Mouse (Mus musculus) testis, adult 2 months (tissue): ENCODE measurements around the gene Suco. TPM values are rescaled to one million over a fixed set of nuclear protein-coding genes. Genes with fewer than 3 reads are reported as not detected.
A peak's percentile ranks its signal among the peaks of the same experiment; 100 is the strongest.

Experiments used
- H3K27ac ChIP-seq: fragments of 200-500 bp; 2 replicates; pipeline ENCODE4 v1.5.1; 2012; ENCODE audit warnings: low read depth, low read length; ENCODE audit not compliant: control insufficient read depth, insufficient read depth
- H3K27me3 ChIP-seq: fragments of 200-500 bp; 2 replicates; pipeline ENCODE4 v1.6.1; 2012; ENCODE audit warnings: mild to moderate bottlenecking, low read length, moderate library complexity; ENCODE audit not compliant: control insufficient read depth, insufficient read depth
- H3K36me3 ChIP-seq: fragments of 200-500 bp; 2 replicates; pipeline ENCODE4 v1.6.1; 2012; ENCODE audit warnings: mild to moderate bottlenecking, low read length; ENCODE audit not compliant: control insufficient read depth, insufficient read depth
- H3K4me1 ChIP-seq: fragments of 200-500 bp; 2 replicates; pipeline ENCODE4 v1.6.1; 2012; ENCODE audit warnings: low read length; ENCODE audit not compliant: control insufficient read depth, insufficient read depth
- H3K4me3 ChIP-seq: fragments of 200-500 bp; 2 replicates; pipeline ENCODE4 v1.5.1; 2012; ENCODE audit warnings: low read depth, mild to moderate bottlenecking, low read length, moderate library complexity, mixed read lengths; ENCODE audit not compliant: control insufficient read depth
- CTCF ChIP-seq: fragments of 200-500 bp; IDR thresholded peaks from 2 replicates; pipeline ENCODE4 v1.5.1; 2012; ENCODE audit warnings: low read depth, mild to moderate bottlenecking, inconsistent platforms, low read length, moderate library complexity; ENCODE audit not compliant: control insufficient read depth, insufficient read depth, insufficient replicate concordance
- POLR2A ChIP-seq: fragments of 200-500 bp; IDR thresholded peaks from 2 replicates; pipeline ENCODE4 v1.6.1; 2012; ENCODE audit warnings: low read depth, mild to moderate bottlenecking, inconsistent platforms, low read length, moderate library complexity; ENCODE audit not compliant: control insufficient read depth
- polyA plus RNA-seq: library from polyadenylated mRNA; depleted of rRNA; stranded (reverse); fragments of >200 nt; gene quantifications from 2 replicates; pipeline ENCODE4 v1.2.3, GENCODE M21; 2012

Suco gene
- polyA plus RNA-seq, 1 experiment = 25.4 TPM

DNA sequence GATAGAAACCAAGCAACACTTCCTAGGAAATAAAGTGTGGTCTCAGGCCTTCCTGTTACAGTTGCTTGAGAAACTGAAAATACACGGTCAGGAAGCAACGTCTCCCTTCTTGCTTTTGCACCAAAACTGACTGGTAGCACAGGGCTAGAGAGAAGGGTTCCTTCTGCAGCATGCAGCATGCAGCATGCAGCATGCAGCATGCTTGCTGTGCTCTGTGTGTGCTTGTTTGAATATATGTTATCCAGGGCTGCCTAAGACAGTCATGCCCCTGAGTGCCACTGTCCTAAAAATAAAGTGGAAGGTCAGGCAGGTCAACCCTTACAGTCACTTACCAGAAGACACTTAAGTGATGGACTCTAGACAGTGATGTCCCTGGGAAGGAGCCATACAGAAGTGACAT, 17.6 kb upstream of the Suco start:
- TF ChIP-seq POLR2A (no peak), CTCF (no peak)
- 0 out of 2 replicates have a peak, but pooled peaks cover 2% of the 10 kb centered on the region for H3K4me1 ChIP-seq
- no peak overlapping the region for H3K27ac ChIP-seq
- H3K4me3 ChIP-seq = no peak overlapping the region; the same call in 1 of the 2 replicates
- H3K36me3 ChIP-seq = no peaks in the 10 kb centered on the region
- H3K27me3 ChIP-seq = no peaks in the 10 kb centered on the region

DNA sequence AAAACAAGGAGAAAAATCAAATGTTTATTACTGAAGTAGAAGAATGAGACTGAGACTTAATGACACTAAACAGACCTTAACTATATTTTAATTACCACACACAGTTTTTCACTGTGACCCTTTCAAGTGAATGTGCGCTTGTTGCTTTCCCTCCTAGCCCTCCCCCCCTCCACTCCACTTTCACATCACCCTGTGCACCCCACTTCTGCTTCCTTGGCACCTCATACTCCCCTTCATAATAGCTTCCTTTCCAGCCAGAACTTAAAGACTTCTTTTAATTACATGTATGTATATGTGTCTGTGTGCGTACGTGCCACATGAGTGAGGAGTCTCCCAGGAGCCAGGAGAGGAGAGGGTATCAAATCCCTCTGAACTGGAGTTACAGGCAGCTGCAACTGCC, 12.3 kb upstream of the Suco start:
- Histone ChIP-seq H3K27ac (no peak overlapping the region), H3K36me3 (no peaks in the 10 kb centered on the region), H3K27me3 (no peaks in the 10 kb centered on the region), H3K4me3 (no peak overlapping the region), H3K4me1 (no peaks in the 10 kb centered on the region)
- TF ChIP-seq POLR2A (no peak), CTCF (no peak)

DNA sequence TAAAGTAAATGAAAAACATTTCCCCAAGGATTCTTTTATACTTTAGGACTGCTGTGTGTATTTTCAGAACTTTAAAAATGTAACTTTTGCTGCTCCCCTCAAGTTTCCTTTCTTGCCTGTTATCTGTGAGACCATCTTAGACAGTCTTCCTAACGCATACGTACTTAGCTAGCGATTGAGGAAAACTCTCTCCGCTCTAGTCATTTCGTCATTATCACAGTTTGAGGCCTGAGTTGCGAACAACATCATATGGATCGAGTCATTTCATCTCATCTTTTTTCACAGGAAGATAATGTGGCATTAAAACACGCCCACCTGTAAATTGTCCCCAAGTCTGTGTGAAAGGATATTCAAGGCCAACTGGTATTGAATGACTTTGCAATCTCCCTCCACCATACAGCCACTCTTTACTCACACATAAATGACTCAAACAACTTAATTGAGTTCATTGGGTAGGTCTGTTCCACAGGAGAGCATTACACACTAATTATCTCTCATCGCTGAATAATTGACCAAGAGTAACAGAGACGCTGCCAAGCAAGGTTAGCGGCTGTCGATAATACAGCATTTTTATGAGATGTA, 11.3 kb upstream of the Suco start:
- no peaks in the 10 kb centered on the region for H3K4me1 ChIP-seq
- TF ChIP-seq CTCF (no peak), POLR2A (no peak)
- H3K27ac ChIP-seq = no peak overlapping the region
- no peak overlapping the region for H3K4me3 ChIP-seq
- H3K27me3 ChIP-seq = no peaks in the 10 kb centered on the region
- H3K36me3 ChIP-seq = no peaks in the 10 kb centered on the region

DNA sequence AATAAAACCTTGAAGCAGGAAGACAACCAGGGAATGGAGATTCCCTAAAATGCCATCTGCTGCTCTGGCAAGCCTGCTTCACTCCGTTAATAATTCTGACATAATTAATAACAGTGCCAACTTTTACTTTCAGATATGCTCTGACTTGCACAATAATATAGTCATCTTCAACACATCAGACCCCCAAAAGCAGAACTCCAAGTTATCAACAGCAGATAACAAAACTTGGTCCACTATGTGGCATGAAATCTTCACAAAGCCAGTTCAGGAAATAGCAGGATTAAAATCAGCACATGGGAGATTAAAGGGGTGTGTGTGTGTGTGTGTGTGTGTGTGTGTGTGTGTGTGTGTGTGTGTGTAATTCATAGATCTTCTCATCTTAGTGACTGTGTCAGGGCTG, 9.3 kb upstream of the Suco start:
- Histone ChIP-seq H3K27me3 (no peaks in the 10 kb centered on the region), H3K36me3 (no peaks in the 10 kb centered on the region), H3K4me3 (no peak overlapping the region), H3K4me1 (no peaks in the 10 kb centered on the region), H3K27ac (no peak overlapping the region)
- TF ChIP-seq CTCF = no peak
- TF ChIP-seq POLR2A = no peak

DNA sequence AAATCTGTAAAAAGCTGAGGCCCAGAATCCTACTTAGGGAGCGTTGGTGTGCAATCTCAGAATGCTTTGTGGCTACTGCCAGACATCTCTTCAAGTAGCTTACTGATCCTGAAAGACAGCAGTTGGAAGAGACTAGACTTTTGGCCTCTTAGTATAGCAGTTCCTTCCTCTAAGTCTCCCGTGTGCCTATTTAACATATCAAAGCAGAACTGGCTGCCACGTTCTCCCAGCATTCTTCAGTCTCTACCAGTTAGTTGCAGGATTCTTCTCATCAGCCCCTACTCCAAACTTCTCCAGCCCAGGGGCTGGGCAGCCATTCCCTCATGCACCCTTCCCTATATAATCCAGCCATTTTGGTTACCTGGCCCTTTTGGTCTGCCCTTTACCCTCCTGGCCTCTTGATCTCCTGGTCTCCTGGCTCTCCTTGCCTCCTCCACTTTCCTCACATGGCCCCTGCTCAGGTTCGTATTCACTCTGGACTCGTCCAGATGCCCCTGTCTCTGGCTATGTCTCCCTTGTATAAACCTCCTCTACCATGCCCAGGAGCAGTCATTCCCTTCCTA, 1.2 kb upstream of the Suco start:
- H3K4me3 ChIP-seq = peak overlapping the region; percentile 99

DNA sequence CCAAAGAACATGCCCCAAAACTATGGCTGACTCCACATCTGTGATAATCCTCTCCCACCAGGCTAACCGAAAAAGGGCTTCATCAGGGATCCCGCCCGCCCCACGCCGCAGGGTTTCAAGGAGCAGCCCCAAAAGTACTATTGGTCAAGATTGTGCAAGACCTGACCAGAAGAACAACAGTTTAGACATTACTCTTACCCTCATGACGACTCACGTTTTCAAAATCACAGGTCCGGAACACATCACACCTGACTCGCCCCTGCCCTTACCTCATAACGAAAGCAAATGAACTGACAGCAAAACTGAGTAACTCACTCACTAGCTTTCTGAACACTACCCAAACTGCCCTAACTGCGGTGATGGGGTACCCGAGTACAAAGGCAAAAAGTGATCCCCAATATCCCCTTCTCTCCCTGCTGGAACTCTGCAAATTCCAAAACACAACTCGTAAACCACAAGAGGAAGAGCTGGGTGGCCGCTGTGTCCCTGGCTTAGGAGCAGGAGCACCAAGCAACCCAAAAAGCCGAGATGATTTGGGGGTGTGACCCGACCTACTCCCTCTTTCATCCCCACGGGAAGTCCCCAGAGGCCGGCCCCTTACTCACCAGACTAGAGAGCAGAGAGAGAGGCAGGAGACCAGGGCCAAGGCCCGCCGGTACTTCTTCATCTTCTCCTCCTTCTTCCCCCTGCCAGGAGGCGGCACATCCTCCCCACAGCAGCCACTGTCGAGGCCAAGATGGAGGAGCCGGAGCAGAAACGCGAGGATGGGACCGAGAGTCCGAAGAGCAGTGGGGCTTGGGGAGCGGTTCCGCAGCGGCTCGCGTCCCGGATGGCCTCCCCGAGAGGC, 553 bp downstream of the Suco start:
- no peaks in the 10 kb centered on the region for H3K27me3 ChIP-seq
- peak overlapping the region; percentile 98 for H3K27ac ChIP-seq
- no peaks in the 10 kb centered on the region; the same call in 1 of the 2 replicates for H3K36me3 ChIP-seq
- peaks cover 3% of the 10 kb centered on the region for H3K4me1 ChIP-seq
- TF ChIP-seq POLR2A (no peak), CTCF (no peak)
- H3K4me3 ChIP-seq = peak overlapping the region; percentile 99

More for the DNA sequence above, 1.2 kb upstream of the Suco start:
- TF ChIP-seq CTCF = no peak
- no peak for TF ChIP-seq POLR2A
- H3K4me1 ChIP-seq = peaks cover 3% of the 10 kb centered on the region
- no peaks in the 10 kb centered on the region; the same call in 1 of the 2 replicates for H3K36me3 ChIP-seq
- peak overlapping the region; percentile 90 for H3K27ac ChIP-seq
- no peaks in the 10 kb centered on the region for H3K27me3 ChIP-seq

DNA sequence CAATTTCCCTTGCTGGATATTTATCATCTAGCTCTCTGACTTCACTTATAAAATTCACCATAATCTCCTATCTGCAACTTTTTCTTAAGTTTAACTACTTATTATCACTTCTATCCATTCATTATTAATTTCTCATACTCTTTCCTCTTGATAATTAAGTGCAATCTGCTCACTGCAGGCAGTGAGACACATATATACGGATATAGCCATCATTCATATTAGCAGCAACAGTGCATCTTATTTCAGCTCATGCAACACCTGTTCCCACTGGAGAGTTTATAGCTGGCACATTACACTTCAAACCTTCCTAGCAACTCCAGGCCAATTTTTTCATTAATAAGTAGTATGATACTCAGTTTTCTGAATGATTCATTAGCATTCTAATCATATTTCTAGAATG, 7.1 kb downstream of the Suco start:
- H3K27me3 ChIP-seq = no peaks in the 10 kb centered on the region
- TF ChIP-seq CTCF (no peak), POLR2A (no peak)
- H3K4me1 ChIP-seq = no peaks in the 10 kb centered on the region

More for the DNA sequence above, 7.1 kb downstream of the Suco start:
- Histone ChIP-seq H3K36me3 (no peaks in the 10 kb centered on the region), H3K27ac (no peak overlapping the region), H3K4me3 (no peak overlapping the region)
